Mouse (Mus musculus) gastrocnemius, adult 8-10 months (tissue): Measurements from ENCODE around the gene Emc10. TPM values are rescaled to one million over a fixed set of nuclear protein-coding genes. Genes with fewer than 3 reads are reported as not detected.
A peak's percentile ranks its signal among the peaks of the same experiment; 100 is the strongest.

Experiments used
- DNase-seq, 2 experiments: peaks; one replicate each; pipeline ENCODE4 v3.0.0; 2022; ENCODE audit warnings: low spot score in 2 of 2
- total RNA-seq, 4 experiments: library from RNA; stranded (reverse); gene quantifications; 2 replicates each; pipeline ENCODE4 v1.2.4; 2022

Emc10 gene
- total RNA-seq, 4 experiments from 2014 or later, result 48.6 to 53.7 (median 51.8) TPM

GRCm38 (mm10) chr7:44526414-44527154 is 30.3 kb upstream of the Emc10 start:
- no peak for DNase-seq

- peak; percentile 94 to 97 for DNase-seq
Measured at GRCm38 (mm10) chr7:44525126-44525832, 28.9 kb upstream of the Emc10 start.

- DNase-seq, result peak; percentile 80 to 90
Measured at GRCm38 (mm10) chr7:44524502-44524901, 28.2 kb upstream of the Emc10 start, which contains the start of gene Mybpc2. Mybpc2 (minus strand) TSS chr7:44524656.

- peak; percentile 75 to 81 for DNase-seq
Measured at GRCm38 (mm10) chr7:44523056-44523455, 26.7 kb upstream of the Emc10 start.

GRCm38 (mm10) chr7:44521710-44522109 is 25.4 kb upstream of the Emc10 start:
- DNase-seq, result peak in 1 of 2 experiments; percentile 64

- DNase-seq, result no peak
Measured at GRCm38 (mm10) chr7:44520990-44521389, 24.7 kb upstream of the Emc10 start.

- no peak for DNase-seq
Measured at GRCm38 (mm10) chr7:44519240-44519913, 23.0 kb upstream of the Emc10 start.

- no peak for DNase-seq
Measured at GRCm38 (mm10) chr7:44507491-44507890, 11.2 kb upstream of the Emc10 start.

GRCm38 (mm10) chr7:44501563-44502115 is 5.3 kb upstream of the Emc10 start:
- DNase-seq, result peak in 1 of 2 experiments; percentile 45

- peak in 1 of 2 experiments; percentile 15 for DNase-seq
Measured at GRCm38 (mm10) chr7:44500046-44500445, 3.7 kb upstream of the Emc10 start.

- peak in 1 of 2 experiments; percentile 2 for DNase-seq
Measured at GRCm38 (mm10) chr7:44498922-44499321, 2.6 kb upstream of the Emc10 start.

GRCm38 (mm10) chr7:44497361-44498055 is 1.2 kb upstream of the Emc10 start:
- peak in 1 of 2 experiments; percentile 8 for DNase-seq

GRCm38 (mm10) chr7:44496771-44497109 is 411 bp upstream of the Emc10 start:
- no peak for DNase-seq

- no peak for DNase-seq
Measured at GRCm38 (mm10) chr7:44495086-44495485, 1.2 kb downstream of the Emc10 start.

GRCm38 (mm10) chr7:44494681-44495080 is 1.6 kb downstream of the Emc10 start:
- DNase-seq, result peak in 1 of 2 experiments; percentile 9

GRCm38 (mm10) chr7:44492166-44492826 is 4.0 kb downstream of the Emc10 start:
- no peak for DNase-seq

GRCm38 (mm10) chr7:44491391-44491790 is 4.9 kb downstream of the Emc10 start:
- DNase-seq, result peak in 1 of 2 experiments; percentile 2

- DNase-seq, result no peak
Measured at GRCm38 (mm10) chr7:44490281-44490680, 6.0 kb downstream of the Emc10 start.

- DNase-seq, result peak in 1 of 2 experiments; percentile 3
Measured at GRCm38 (mm10) chr7:44488545-44488944, 7.8 kb downstream of the Emc10 start.

GRCm38 (mm10) chr7:44487936-44488335 is 8.4 kb downstream of the Emc10 start:
- DNase-seq, result no peak
